Mouse (Mus musculus): ENCODE measurements around the gene Atxn10. TPM values are rescaled to one million over a fixed set of nuclear protein-coding genes. Genes with fewer than 3 reads are reported as not detected.

Atxn10 gene
- polyA plus RNA-seq, 1 experiment from 2014 or later, result 307 TPM

- H3K27ac ChIP-seq (ENCODE audit: low read length), result no peak overlapping the region
- WGBS, result 15% methylated on average over 1 of the region's 1 CpGs
- H3K9me3 ChIP-seq (ENCODE audit: low read length), result no peaks in the 10 kb centered on the region
- H3K27me3 ChIP-seq (ENCODE audit: insufficient read depth, low read length), result no peaks in the 10 kb centered on the region
- H3K36me3 ChIP-seq (ENCODE audit: insufficient read depth, low read length), result no peaks in the 10 kb centered on the region
- H3K4me3 ChIP-seq (ENCODE audit: low read length), result no peak overlapping the region
- 0 out of 2 replicates have a peak, but pooled peaks cover 11% of the 10 kb centered on the region for H3K4me1 ChIP-seq (ENCODE audit: insufficient read depth, low read length)
- H3K4me2 ChIP-seq (replicated peaks; ENCODE audit: low read depth, low read length), result no peak overlapping the region
- no peak overlapping the region for H3K9ac ChIP-seq (replicated peaks; ENCODE audit: low read length)
- 0 out of 2 replicates have a peak, but pooled peaks have one; percentile 18 for ATAC-seq (ENCODE audit: low FRiP score, low TSS enrichment)
Measured at GRCm38 (mm10) chr15:85477584-85477983, 141.5 kb downstream of the Atxn10 start.

- Histone ChIP-seq H3K36me3 (ENCODE audit: insufficient read depth, low read length) (no peaks in the 10 kb centered on the region), H3K4me3 (ENCODE audit: low read length) (no peak overlapping the region), H3K4me2 (replicated peaks; ENCODE audit: low read depth, low read length) (no peak overlapping the region), H3K27me3 (ENCODE audit: insufficient read depth, low read length) (no peaks in the 10 kb centered on the region), H3K9ac (replicated peaks; ENCODE audit: low read length) (no peak overlapping the region), H3K9me3 (ENCODE audit: low read length) (no peaks in the 10 kb centered on the region), H3K4me1 (ENCODE audit: insufficient read depth, low read length) (0 out of 2 replicates have a peak, but pooled peaks cover 11% of the 10 kb centered on the region), H3K27ac (ENCODE audit: low read length) (no peak overlapping the region)
- 82% methylated on average over 12 of the region's 12 CpGs for WGBS
- ATAC-seq (ENCODE audit: low FRiP score, low TSS enrichment), result no peak
Measured at GRCm38 (mm10) chr15:85479365-85479764, 143.3 kb downstream of the Atxn10 start.

GRCm38 (mm10) chr15:85479919-85480318, 143.9 kb downstream of the Atxn10 start:
- ATAC-seq (ENCODE audit: low FRiP score, low TSS enrichment), result peak; percentile 44; the same call in 1 of the 2 replicates
- Histone ChIP-seq H3K4me2 (replicated peaks; ENCODE audit: low read depth, low read length) (no peak overlapping the region), H3K27ac (ENCODE audit: low read length) (no peak overlapping the region), H3K9me3 (ENCODE audit: low read length) (no peaks in the 10 kb centered on the region), H3K9ac (replicated peaks; ENCODE audit: low read length) (no peak overlapping the region), H3K4me1 (ENCODE audit: insufficient read depth, low read length) (0 out of 2 replicates have a peak, but pooled peaks cover 11% of the 10 kb centered on the region), H3K4me3 (ENCODE audit: low read length) (no peak overlapping the region), H3K27me3 (ENCODE audit: insufficient read depth, low read length) (no peaks in the 10 kb centered on the region), H3K36me3 (ENCODE audit: insufficient read depth, low read length) (no peaks in the 10 kb centered on the region)
- WGBS, result 43% methylated on average over 5 of the region's 5 CpGs

- peak; percentile 73 for ATAC-seq (ENCODE audit: low FRiP score, low TSS enrichment)
- no peaks in the 10 kb centered on the region for H3K36me3 ChIP-seq (ENCODE audit: insufficient read depth, low read length)
- WGBS, result 32% methylated on average over 3 of the region's 3 CpGs
Measured at GRCm38 (mm10) chr15:85480630-85481029, 144.6 kb downstream of the Atxn10 start.

GRCm38 (mm10) chr15:85488900-85489299, 152.9 kb downstream of the Atxn10 start:
- H3K4me3 ChIP-seq (ENCODE audit: low read length), result no peak overlapping the region
- H3K9me3 ChIP-seq (ENCODE audit: low read length), result no peaks in the 10 kb centered on the region
- H3K4me1 ChIP-seq (ENCODE audit: insufficient read depth, low read length), result no peaks in the 10 kb centered on the region
- 66% methylated on average over 10 of the region's 10 CpGs for WGBS
- no peak overlapping the region for H3K27ac ChIP-seq (ENCODE audit: low read length)
- no peak overlapping the region for H3K9ac ChIP-seq (replicated peaks; ENCODE audit: low read length)
- no peak for ATAC-seq (ENCODE audit: low FRiP score, low TSS enrichment)
- no peaks in the 10 kb centered on the region for H3K27me3 ChIP-seq (ENCODE audit: insufficient read depth, low read length)
- no peaks in the 10 kb centered on the region for H3K36me3 ChIP-seq (ENCODE audit: insufficient read depth, low read length)
- H3K4me2 ChIP-seq (replicated peaks; ENCODE audit: low read depth, low read length), result no peak overlapping the region

More at GRCm38 (mm10) chr15:85480630-85481029, 144.6 kb downstream of the Atxn10 start:
- 0 out of 2 replicates have a peak, but pooled peaks cover 11% of the 10 kb centered on the region for H3K4me1 ChIP-seq (ENCODE audit: insufficient read depth, low read length)
- no peak overlapping the region for H3K27ac ChIP-seq (ENCODE audit: low read length)
- no peak overlapping the region for H3K9ac ChIP-seq (replicated peaks; ENCODE audit: low read length)
- H3K27me3 ChIP-seq (ENCODE audit: insufficient read depth, low read length), result no peaks in the 10 kb centered on the region
- no peak overlapping the region for H3K4me3 ChIP-seq (ENCODE audit: low read length)
- H3K9me3 ChIP-seq (ENCODE audit: low read length), result no peaks in the 10 kb centered on the region
- H3K4me2 ChIP-seq (replicated peaks; ENCODE audit: low read depth, low read length), result no peak overlapping the region

GRCm38 (mm10) chr15:85489751-85490150, 153.7 kb downstream of the Atxn10 start:
- no peak overlapping the region for H3K27ac ChIP-seq (ENCODE audit: low read length)
- H3K36me3 ChIP-seq (ENCODE audit: insufficient read depth, low read length), result no peaks in the 10 kb centered on the region
- H3K4me3 ChIP-seq (ENCODE audit: low read length), result no peak overlapping the region
- H3K4me2 ChIP-seq (replicated peaks; ENCODE audit: low read depth, low read length), result no peak overlapping the region
- WGBS, result 78% methylated on average over 7 of the region's 7 CpGs
- H3K9me3 ChIP-seq (ENCODE audit: low read length), result no peaks in the 10 kb centered on the region
- H3K9ac ChIP-seq (replicated peaks; ENCODE audit: low read length), result no peak overlapping the region
- no peak for ATAC-seq (ENCODE audit: low FRiP score, low TSS enrichment)
- H3K4me1 ChIP-seq (ENCODE audit: insufficient read depth, low read length), result no peaks in the 10 kb centered on the region
- no peaks in the 10 kb centered on the region for H3K27me3 ChIP-seq (ENCODE audit: insufficient read depth, low read length)

- Histone ChIP-seq H3K4me2 (replicated peaks; ENCODE audit: low read depth, low read length) (no peak overlapping the region), H3K9ac (replicated peaks; ENCODE audit: low read length) (no peak overlapping the region), H3K4me3 (ENCODE audit: low read length) (no peak overlapping the region), H3K27ac (ENCODE audit: low read length) (no peak overlapping the region), H3K9me3 (ENCODE audit: low read length) (no peaks in the 10 kb centered on the region), H3K36me3 (ENCODE audit: insufficient read depth, low read length) (no peaks in the 10 kb centered on the region), H3K4me1 (ENCODE audit: insufficient read depth, low read length) (no peaks in the 10 kb centered on the region), H3K27me3 (ENCODE audit: insufficient read depth, low read length) (no peaks in the 10 kb centered on the region)
- ATAC-seq (ENCODE audit: low FRiP score, low TSS enrichment), result no peak
- 18% methylated on average over 11 of the region's 11 CpGs for WGBS
Measured at GRCm38 (mm10) chr15:85494163-85494621, 158.1 kb downstream of the Atxn10 start.

GRCm38 (mm10) chr15:85497548-85497947, 161.5 kb downstream of the Atxn10 start:
- no peaks in the 10 kb centered on the region for H3K9me3 ChIP-seq (ENCODE audit: low read length)
- ATAC-seq (ENCODE audit: low FRiP score, low TSS enrichment), result no peak
- H3K4me1 ChIP-seq (ENCODE audit: insufficient read depth, low read length), result no peaks in the 10 kb centered on the region
- no peak overlapping the region for H3K9ac ChIP-seq (replicated peaks; ENCODE audit: low read length)
- H3K4me2 ChIP-seq (replicated peaks; ENCODE audit: low read depth, low read length), result no peak overlapping the region
- H3K27me3 ChIP-seq (ENCODE audit: insufficient read depth, low read length), result no peaks in the 10 kb centered on the region
- H3K27ac ChIP-seq (ENCODE audit: low read length), result no peak overlapping the region
- no peaks in the 10 kb centered on the region for H3K36me3 ChIP-seq (ENCODE audit: insufficient read depth, low read length)
- 83% methylated on average over 4 of the region's 4 CpGs for WGBS
- no peak overlapping the region for H3K4me3 ChIP-seq (ENCODE audit: low read length)

- no peak overlapping the region for H3K4me3 ChIP-seq (ENCODE audit: low read length)
- no peaks in the 10 kb centered on the region for H3K36me3 ChIP-seq (ENCODE audit: insufficient read depth, low read length)
- H3K27me3 ChIP-seq (ENCODE audit: insufficient read depth, low read length), result no peaks in the 10 kb centered on the region
- H3K4me1 ChIP-seq (ENCODE audit: insufficient read depth, low read length), result no peaks in the 10 kb centered on the region
- no peak overlapping the region for H3K4me2 ChIP-seq (replicated peaks; ENCODE audit: low read depth, low read length)
- no peak overlapping the region for H3K27ac ChIP-seq (ENCODE audit: low read length)
- no peaks in the 10 kb centered on the region for H3K9me3 ChIP-seq (ENCODE audit: low read length)
- no peak overlapping the region for H3K9ac ChIP-seq (replicated peaks; ENCODE audit: low read length)
- no peak for ATAC-seq (ENCODE audit: low FRiP score, low TSS enrichment)
- WGBS, result 55% methylated on average over 10 of the region's 10 CpGs
Measured at GRCm38 (mm10) chr15:85497981-85498475, 162.0 kb downstream of the Atxn10 start.

- 85% methylated on average over 10 of the region's 10 CpGs for WGBS
- Histone ChIP-seq H3K4me2 (replicated peaks; ENCODE audit: low read depth, low read length) (no peak overlapping the region), H3K4me1 (ENCODE audit: insufficient read depth, low read length) (0 out of 2 replicates have a peak, but pooled peaks cover under 1% of the 10 kb centered on the region), H3K27me3 (ENCODE audit: insufficient read depth, low read length) (no peaks in the 10 kb centered on the region), H3K27ac (ENCODE audit: low read length) (no peak overlapping the region), H3K4me3 (ENCODE audit: low read length) (no peak overlapping the region), H3K36me3 (ENCODE audit: insufficient read depth, low read length) (no peaks in the 10 kb centered on the region), H3K9ac (replicated peaks; ENCODE audit: low read length) (no peak overlapping the region), H3K9me3 (ENCODE audit: low read length) (no peaks in the 10 kb centered on the region)
- no peak for ATAC-seq (ENCODE audit: low FRiP score, low TSS enrichment)
Measured at GRCm38 (mm10) chr15:85500267-85500666, 164.2 kb downstream of the Atxn10 start.

Measured in kidney, embryonic 16.5 days (tissue).